Mouse (Mus musculus) left cerebral cortex, postnatal 10 days (tissue): ENCODE measurements around the gene Slc22a3. TPM values are rescaled to one million over a fixed set of nuclear protein-coding genes. Genes with fewer than 3 reads are reported as not detected.
A peak's percentile ranks its signal among the peaks of the same experiment; 100 is the strongest.

Source experiments
- DNase-seq, 2 experiments: peaks; one replicate each; pipeline ENCODE4 v3.0.0; 2021 to 2022; ENCODE audit warnings: low spot score in 2 of 2, mixed read lengths in 1 of 2; ENCODE audit errors: extremely low spot score in 1 of 2
- intact Hi-C: fragments of 180-260 bp; cut with DNase I; formaldehyde crosslinking; loops from one replicate; pipeline ENCODE4 v1.15.1; 2025
- total RNA-seq, 2 experiments: library from RNA; stranded (reverse); gene quantifications; 2 replicates each; pipeline ENCODE4 v1.2.3; 2021

The Slc22a3 gene
- total RNA-seq: 10 to 100 TPM; 11.1 to 11.4 TPM

GRCm38 (mm10) chr17:12507654-12508204, at the start of gene Slc22a3:
Gene Slc22a3, minus strand, starts transcription at chr17:12507704.
- DNase-seq: no peak
- intact Hi-C loops: no loop called here

GRCm38 (mm10) chr17:12534353-12535145, 27.0 kb upstream of the Slc22a3 start:
- intact Hi-C loops: loop anchor here (5.0 kb wide), 2 partner anchors 117 to 128 kb away; no protein-coding TSS in a partner anchor
- peak; percentile 20 to 73 for DNase-seq

GRCm38 (mm10) chr17:12532115-12532514, 24.6 kb upstream of the Slc22a3 start:
- peak in 1 of 2 experiments; percentile 40 for DNase-seq
- intact Hi-C loops: loop anchor here (5.0 kb wide), 2 partner anchors 115 to 130 kb away; no protein-coding TSS in a partner anchor

DNA sequence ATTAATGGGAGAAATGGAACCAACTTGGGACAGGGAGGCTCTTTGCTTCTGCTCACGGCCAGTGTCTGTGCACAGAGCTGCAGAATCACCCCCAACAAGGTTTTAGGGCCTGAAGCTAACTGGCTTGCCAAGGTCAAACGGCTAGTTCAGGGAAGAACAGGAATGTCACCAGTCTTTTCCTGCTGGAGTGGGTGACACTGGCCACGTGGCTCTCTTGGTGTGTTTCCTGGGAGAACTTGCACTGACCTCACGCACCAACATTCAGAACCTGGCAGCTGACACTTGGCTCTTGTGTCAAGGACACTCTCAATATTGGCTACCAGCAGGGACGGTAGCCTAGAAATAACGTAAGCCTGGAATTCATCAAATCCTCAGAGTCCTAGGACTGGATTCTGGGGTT, 22.6 kb upstream of the Slc22a3 start:
- intact Hi-C loops: loop anchor here (5.0 kb wide), 2 partner anchors 113 to 132 kb away; no protein-coding TSS in a partner anchor

DNA sequence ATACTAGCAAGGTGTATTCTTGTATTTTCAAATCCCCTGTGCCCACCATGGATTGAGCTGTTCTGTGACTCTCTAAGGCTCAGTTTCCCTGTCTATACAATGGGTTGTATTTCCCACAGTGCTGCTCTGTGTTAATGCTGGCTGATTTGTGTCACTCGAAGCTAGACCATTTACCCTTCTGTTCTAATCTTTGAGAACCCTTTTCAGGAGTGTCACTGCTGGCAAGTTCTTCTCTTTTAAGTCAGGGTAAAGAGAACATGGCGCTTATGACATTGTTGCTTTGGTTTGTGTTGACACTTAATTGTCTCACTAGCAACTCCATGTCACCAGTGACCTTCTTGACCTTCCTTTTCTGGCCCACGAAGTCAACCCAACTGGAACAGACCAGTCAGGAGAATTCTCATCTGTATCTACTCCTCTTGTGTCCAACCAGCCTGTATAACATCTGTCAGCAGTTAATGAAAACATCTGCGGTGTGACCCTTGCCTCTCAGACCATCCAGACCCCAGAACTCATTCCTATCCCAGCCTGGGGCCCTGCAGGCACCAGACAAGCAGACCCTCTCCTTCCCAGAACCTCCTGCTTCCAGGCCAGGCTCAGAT, 22.0 kb upstream of the Slc22a3 start:
- intact Hi-C loops: no loop called here
- peak in 1 of 2 experiments; percentile 2 for DNase-seq

More for the DNA sequence above, 22.6 kb upstream of the Slc22a3 start:
- peak in 1 of 2 experiments; percentile 12 for DNase-seq

DNA sequence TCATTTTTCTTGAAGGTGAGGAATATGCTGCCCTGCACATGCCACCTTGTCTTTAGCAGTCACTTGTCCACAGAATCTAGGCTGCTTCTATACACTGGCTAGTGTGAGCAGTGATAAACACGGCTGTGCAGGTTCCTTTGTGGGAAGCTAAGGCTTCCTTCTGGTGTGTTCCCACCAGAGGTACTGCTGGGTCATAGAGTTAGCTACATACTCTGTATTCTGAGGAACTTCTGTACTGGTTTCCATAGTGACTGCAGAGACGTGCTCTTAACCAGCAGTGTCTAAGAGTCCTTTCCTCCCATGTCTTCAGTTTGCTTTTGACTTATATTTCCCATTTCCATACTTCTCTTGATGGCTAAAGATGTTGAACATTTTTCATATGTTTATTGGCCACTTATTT, 11.6 kb upstream of the Slc22a3 start:
- intact Hi-C loops: no loop called here
- DNase-seq: no peak

DNA sequence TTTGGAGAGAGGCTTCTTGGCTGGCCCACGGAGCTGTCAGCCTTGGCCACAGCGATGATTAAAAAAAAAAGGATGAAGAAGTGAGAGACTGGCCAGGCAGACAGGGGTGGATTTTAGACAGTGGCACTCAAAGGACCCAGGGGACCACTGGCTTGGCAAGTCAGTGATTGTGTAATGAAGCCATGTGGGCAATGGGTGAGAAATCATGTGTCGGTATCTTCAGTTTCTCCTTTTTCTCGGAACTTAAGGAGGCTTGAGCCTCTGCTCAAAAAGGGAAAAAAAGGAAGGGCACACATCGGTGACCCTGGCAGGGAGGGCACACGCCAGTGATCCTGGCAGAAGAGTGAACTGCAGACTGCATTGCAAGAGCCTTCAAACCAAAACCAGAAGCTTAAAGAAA, 10.7 kb upstream of the Slc22a3 start:
- intact Hi-C loops: no loop called here

GRCm38 (mm10) chr17:12513997-12514396, 6.5 kb upstream of the Slc22a3 start:
- no peak for DNase-seq
- intact Hi-C loops: no loop called here

More for the DNA sequence above, 10.7 kb upstream of the Slc22a3 start:
- DNase-seq: no peak

- intact Hi-C loops: no loop called here
Observed at GRCm38 (mm10) chr17:12513107-12513923, 5.8 kb upstream of the Slc22a3 start.

GRCm38 (mm10) chr17:12511193-12511592, 3.7 kb upstream of the Slc22a3 start:
- intact Hi-C loops: no loop called here

More at GRCm38 (mm10) chr17:12513107-12513923, 5.8 kb upstream of the Slc22a3 start:
- peak in 1 of 2 experiments; percentile 34 for DNase-seq

DNA sequence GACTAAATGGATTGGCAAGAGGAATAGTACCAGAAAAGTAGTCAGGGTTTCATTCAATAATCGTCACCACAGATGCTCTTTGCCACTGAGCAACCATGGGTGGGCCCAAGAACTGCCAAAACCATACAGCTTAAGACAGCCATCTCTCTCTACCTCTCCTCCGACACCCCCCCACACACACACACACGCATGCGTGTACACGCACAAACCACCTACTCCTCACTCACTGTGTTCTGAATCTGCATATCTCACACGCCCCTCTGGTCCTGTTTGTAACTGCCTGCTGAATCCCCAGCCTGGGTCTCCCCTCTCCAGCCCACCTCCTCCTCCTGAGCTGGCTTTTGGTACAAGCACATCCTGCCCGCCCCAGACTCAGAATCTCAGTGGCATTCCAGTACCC, 872 bp upstream of the Slc22a3 start:
- no peak for DNase-seq
- intact Hi-C loops: no loop called here

More at GRCm38 (mm10) chr17:12511193-12511592, 3.7 kb upstream of the Slc22a3 start:
- DNase-seq: no peak

DNA sequence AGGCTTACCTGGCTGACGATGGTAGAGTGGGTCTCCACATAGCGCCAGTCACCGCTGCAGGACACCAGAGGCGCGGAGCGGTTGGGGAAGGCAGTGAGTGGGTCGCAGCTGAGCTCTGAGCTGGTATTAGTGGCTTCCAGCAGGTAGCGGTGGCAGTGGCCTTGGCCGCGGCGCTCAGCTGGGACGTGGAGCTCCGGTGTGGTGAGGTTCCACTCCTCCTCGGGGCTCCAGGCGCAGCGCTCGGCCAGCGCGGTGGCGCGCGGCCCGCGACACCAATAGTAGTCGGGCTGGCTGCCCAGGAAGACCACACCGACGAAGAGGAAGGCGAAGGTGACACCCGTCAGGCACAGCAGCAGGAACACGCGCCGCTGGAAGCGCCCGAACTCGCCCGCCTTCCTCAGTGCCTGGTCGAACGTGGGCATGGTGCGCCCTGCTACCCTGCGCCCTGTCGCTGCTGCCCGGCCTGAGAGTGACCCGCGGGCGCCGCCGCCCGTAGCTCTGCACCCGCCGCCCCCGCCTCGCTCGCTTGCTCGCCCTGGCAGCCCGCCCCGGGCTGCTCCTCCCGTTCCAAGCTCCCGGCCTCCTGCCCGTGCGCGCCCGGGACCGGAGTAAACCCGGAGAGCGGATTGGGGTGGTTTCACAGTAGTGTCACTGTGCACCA, 471 bp downstream of the Slc22a3 start:
- peak in 1 of 2 experiments; percentile 52 for DNase-seq
- intact Hi-C loops: no loop called here

GRCm38 (mm10) chr17:12505708-12506107, 1.8 kb downstream of the Slc22a3 start:
- DNase-seq: no peak
- intact Hi-C loops: no loop called here

DNA sequence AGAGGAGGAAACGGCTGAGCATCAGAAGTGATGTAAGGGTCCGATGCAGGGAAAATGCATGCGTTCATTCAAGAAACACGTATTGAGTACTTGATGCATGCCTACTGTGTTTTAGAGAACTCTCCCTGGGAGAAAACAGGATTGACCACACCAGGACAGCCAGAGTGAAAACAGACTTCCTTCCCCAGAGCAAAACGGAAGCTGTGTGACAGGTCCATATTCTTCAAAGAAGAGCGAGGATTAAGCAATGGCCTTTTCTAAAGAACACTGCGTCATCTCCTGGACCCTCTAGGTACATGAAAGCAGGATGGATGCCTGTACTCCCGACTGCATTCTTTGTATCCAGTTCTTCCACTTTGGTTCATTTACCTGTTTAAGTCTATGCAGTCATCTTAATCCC, 8.1 kb downstream of the Slc22a3 start:
- intact Hi-C loops: no loop called here
- no peak for DNase-seq

DNA sequence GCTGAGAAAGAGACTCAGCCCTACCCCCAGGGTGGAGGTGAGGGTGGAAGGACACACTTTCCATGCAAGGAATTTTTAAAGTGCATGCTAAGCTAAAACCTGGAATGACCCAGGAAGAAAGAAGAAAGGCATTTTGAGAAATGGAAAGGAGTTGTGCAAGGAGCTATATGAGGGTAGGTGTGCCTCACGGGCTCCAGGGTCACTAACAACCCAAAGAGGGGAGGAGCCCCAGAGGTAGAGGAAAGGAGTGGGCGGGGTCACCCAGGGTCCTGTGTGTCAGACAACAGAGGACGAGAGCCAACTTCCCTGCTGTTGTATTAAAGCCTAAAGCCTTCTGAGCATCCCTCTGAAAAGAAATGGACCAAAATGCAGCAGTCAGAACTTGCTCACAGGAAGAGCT, 11.9 kb downstream of the Slc22a3 start:
- intact Hi-C loops: no loop called here
- DNase-seq: no peak

DNA sequence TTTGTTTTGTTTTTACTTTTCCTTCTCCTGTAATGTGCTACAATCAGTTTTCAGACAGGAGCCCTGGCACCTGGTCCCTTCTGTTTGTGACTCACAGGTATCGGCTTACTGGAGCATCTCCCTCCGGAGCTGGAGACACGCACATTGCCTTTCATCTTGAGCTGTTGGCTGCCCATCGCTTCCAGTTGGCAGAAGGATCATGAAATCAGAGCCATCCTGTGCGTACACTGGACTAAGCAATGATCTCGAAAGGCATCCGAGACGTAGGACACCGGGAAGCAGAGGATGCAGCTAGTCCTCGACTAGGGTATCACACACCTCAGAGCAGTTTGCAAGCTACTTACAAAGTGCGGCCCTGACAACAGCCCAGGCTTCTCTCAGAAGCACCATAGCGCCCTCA, 15.9 kb downstream of the Slc22a3 start:
- no peak for DNase-seq
- intact Hi-C loops: no loop called here

GRCm38 (mm10) chr17:12489888-12490287, 17.6 kb downstream of the Slc22a3 start:
- intact Hi-C loops: no loop called here
- no peak for DNase-seq

GRCm38 (mm10) chr17:12485657-12486056, 21.8 kb downstream of the Slc22a3 start:
- intact Hi-C loops: no loop called here

More at GRCm38 (mm10) chr17:12485657-12486056, 21.8 kb downstream of the Slc22a3 start:
- no peak for DNase-seq
